Mouse (Mus musculus) midbrain, embryonic 10.5 days (tissue): ENCODE results near the gene Krtap28-13. TPM values are rescaled to one million over a fixed set of nuclear protein-coding genes. Genes with fewer than 3 reads are reported as not detected.

Experiments used
- DNase-seq: peaks from one replicate; pipeline ENCODE4 v3.0.0-alpha.2; 2017; ENCODE audit warnings: low spot score
- H3K27ac ChIP-seq: fragments of 300-500 bp; sonication (generic); replicated peaks from 2 replicates; pipeline ENCODE4 v1.5.1; 2016; ENCODE audit warnings: mild to moderate bottlenecking
- H3K27me3 ChIP-seq: fragments of 300-500 bp; sonication (generic); 2 replicates; pipeline ENCODE4 v1.6.1; 2016; ENCODE audit warnings: low read depth, mild to moderate bottlenecking; ENCODE audit not compliant: poor library complexity, severe bottlenecking
- H3K36me3 ChIP-seq: fragments of 300-500 bp; sonication (generic); 2 replicates; pipeline ENCODE4 v1.6.1; 2016; ENCODE audit warnings: mild to moderate bottlenecking, moderate library complexity
- H3K4me1 ChIP-seq: fragments of 300-500 bp; sonication (generic); 2 replicates; pipeline ENCODE4 v1.6.1; 2016
- H3K4me3 ChIP-seq: fragments of 300-500 bp; sonication (generic); 2 replicates; pipeline ENCODE4 v1.5.1; 2016; ENCODE audit warnings: mild to moderate bottlenecking, moderate library complexity
- H3K9me3 ChIP-seq: fragments of 300-500 bp; sonication (generic); replicated peaks from 2 replicates; pipeline ENCODE4 v1.6.1; 2016; ENCODE audit warnings: mild to moderate bottlenecking
- WGBS: fragments of 180-500 bp; shearing (Covaris S2); methylation state at CpG from one replicate; pipeline ENCODE4 v1.1.7; 2016; 5-methylcytosine and 5-hydroxymethylcytosine counted together
- polyA plus RNA-seq: library from polyadenylated mRNA; unstranded; fragments of >200 nt; fragmentation: Nextera tagmentation; extraction: Ambion mirVana; gene quantifications from 2 replicates; pipeline ENCODE4 v1.2.1, GENCODE M21; 2016

Krtap28-13 gene
- polyA plus RNA-seq, 1 experiment from 2014 or later: not detected

- no peaks in the 10 kb centered on the region for H3K36me3 ChIP-seq
- DNase-seq: no peak
- no peaks in the 10 kb centered on the region for H3K9me3 ChIP-seq
- 65% methylated on average over 1 of the region's 1 CpGs for WGBS
- H3K4me1 ChIP-seq: no peaks in the 10 kb centered on the region
- no peak overlapping the region for H3K27ac ChIP-seq
- H3K27me3 ChIP-seq: no peaks in the 10 kb centered on the region
- no peak overlapping the region for H3K4me3 ChIP-seq
These were observed 44.7 kb downstream of the Krtap28-13 start for GRCm38 (mm10) chr1:83105464-83105863.

GRCm38 (mm10) chr1:83107410-83107978 is 46.8 kb downstream of the Krtap28-13 start:
- Histone ChIP-seq H3K36me3 (no peaks in the 10 kb centered on the region), H3K27ac (no peak overlapping the region), H3K27me3 (no peaks in the 10 kb centered on the region), H3K9me3 (no peaks in the 10 kb centered on the region), H3K4me3 (no peak overlapping the region), H3K4me1 (no peaks in the 10 kb centered on the region)
- 85% methylated on average over 5 of the region's 5 CpGs for WGBS
- no peak for DNase-seq

- Histone ChIP-seq H3K27me3 (no peaks in the 10 kb centered on the region), H3K27ac (no peak overlapping the region), H3K4me3 (no peak overlapping the region), H3K4me1 (no peaks in the 10 kb centered on the region), H3K36me3 (no peaks in the 10 kb centered on the region), H3K9me3 (no peaks in the 10 kb centered on the region)
- no peak for DNase-seq
These were observed 50.3 kb downstream of the Krtap28-13 start for GRCm38 (mm10) chr1:83110992-83111391.

Other genes starting within 250 kb of the Krtap28-13 start
- 32.0 and 33.5 TPM in 2 replicates for gene Agfg1, start 221.4 kb upstream of the Krtap28-13 start, polyA plus RNA-seq
- 0.17 and 0.44 TPM in 2 replicates for gene A030005L19Rik, start 147.6 kb upstream of the Krtap28-13 start, polyA plus RNA-seq
- gene A030014E15Rik, start 136.0 kb upstream of the Krtap28-13 start, polyA plus RNA-seq: not detected in 2 replicates
- gene Gm6217, start 129.5 kb upstream of the Krtap28-13 start, polyA plus RNA-seq: not detected in 2 replicates
- gene A030003K21Rik, start 117.5 kb upstream of the Krtap28-13 start, polyA plus RNA-seq: not detected in 2 replicates
- not detected in 2 replicates for gene Gm7544, start 104.9 kb upstream of the Krtap28-13 start, polyA plus RNA-seq
- gene Gm47955, start 100.6 kb upstream of the Krtap28-13 start, polyA plus RNA-seq: not detected in 2 replicates
- gene Gm47959, start 60.4 kb upstream of the Krtap28-13 start, polyA plus RNA-seq: not detected in 2 replicates
- 0.31 and 0.48 TPM in 2 replicates for gene Slc19a3, start 22.5 kb upstream of the Krtap28-13 start, polyA plus RNA-seq
- not detected in 2 replicates for gene Krtap28-10, start 18.4 kb upstream of the Krtap28-13 start, polyA plus RNA-seq
- gene Gm47969, start 16.0 kb upstream of the Krtap28-13 start, polyA plus RNA-seq: not detected in 2 replicates
- gene A030005K14Rik, start 1.6 kb upstream of the Krtap28-13 start, polyA plus RNA-seq: not detected in 2 replicates
- gene Ccl20, start 55.8 kb downstream of the Krtap28-13 start, polyA plus RNA-seq: not detected in 2 replicates
- gene Daw1, start 98.8 kb downstream of the Krtap28-13 start, polyA plus RNA-seq: 0.11 and 0.21 TPM in 2 replicates